Mouse (Mus musculus): Measurements from ENCODE around the gene Kank2. TPM values are rescaled to one million over a fixed set of nuclear protein-coding genes. Genes with fewer than 3 reads are reported as not detected.

The Kank2 gene
- polyA plus RNA-seq, 1 experiment from 2014 or later, result 3.9 TPM

DNA sequence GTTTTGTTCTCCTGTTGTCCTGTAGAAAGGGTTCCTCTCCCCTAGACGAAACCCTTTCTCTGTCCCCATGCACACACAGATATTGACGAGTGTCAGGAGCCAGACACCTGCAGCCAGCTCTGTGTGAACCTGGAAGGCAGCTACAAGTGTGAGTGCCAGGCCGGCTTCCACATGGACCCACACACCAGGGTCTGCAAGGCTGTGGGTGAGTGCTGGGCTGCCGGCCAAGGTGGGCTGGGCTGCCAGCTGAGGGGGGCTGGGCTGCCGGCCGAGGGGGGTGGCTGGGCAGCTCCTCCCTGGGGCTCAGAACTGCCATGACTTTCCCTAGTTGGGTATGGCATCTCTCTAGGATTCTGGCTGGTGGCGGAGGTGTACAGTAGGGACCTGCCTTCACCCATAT is 59.8 kb downstream of the Kank2 start:
- peak; percentile 54; the same call in 1 of the 2 replicates for ATAC-seq
- H3K36me3 ChIP-seq (ENCODE audit: control insufficient read depth, insufficient read depth, low read length), result peaks cover 76% of the 10 kb centered on the region

DNA sequence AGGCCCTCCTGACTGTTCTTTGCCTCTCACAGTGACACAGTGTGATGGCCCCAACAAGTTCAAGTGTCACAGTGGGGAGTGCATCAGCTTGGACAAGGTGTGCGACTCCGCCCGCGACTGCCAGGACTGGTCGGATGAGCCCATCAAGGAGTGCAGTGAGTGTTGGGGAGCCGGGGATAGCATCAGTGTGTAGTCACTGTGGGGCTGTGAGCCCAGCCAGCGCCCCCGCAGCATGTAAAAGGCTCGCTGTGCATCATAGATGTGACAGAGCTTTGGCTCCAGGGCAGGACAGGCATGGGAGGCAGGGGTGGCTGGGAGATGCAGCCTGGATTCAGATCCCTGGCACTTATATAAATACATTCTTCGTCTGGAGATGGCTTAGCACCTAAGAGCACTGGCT is 61.4 kb downstream of the Kank2 start:
- no peak overlapping the region for H3K4me3 ChIP-seq (ENCODE audit: low read length)
- no peaks in the 10 kb centered on the region for H3K9me3 ChIP-seq (ENCODE audit: control insufficient read depth, low read length)
- H3K4me2 ChIP-seq (ENCODE audit: low read length), result no peak overlapping the region
- H3K27ac ChIP-seq (ENCODE audit: low read depth, low read length), result no peak overlapping the region
- H3K4me1 ChIP-seq (ENCODE audit: control insufficient read depth, insufficient read depth, low read depth, low read length), result no peaks in the 10 kb centered on the region
- H3K27me3 ChIP-seq (replicated peaks; ENCODE audit: control insufficient read depth, insufficient read depth, low read length), result no peaks in the 10 kb centered on the region
- peaks cover 76% of the 10 kb centered on the region for H3K36me3 ChIP-seq (ENCODE audit: control insufficient read depth, insufficient read depth, low read length)
- H3K9ac ChIP-seq (ENCODE audit: low read depth, low read length), result no peak overlapping the region
- WGBS, result 92% methylated on average over 10 of the region's 10 CpGs
- no peak for ATAC-seq

More for the DNA sequence above, 59.8 kb downstream of the Kank2 start:
- Histone ChIP-seq H3K9ac (ENCODE audit: low read depth, low read length) (no peak overlapping the region), H3K9me3 (ENCODE audit: control insufficient read depth, low read length) (no peaks in the 10 kb centered on the region), H3K27me3 (replicated peaks; ENCODE audit: control insufficient read depth, insufficient read depth, low read length) (no peaks in the 10 kb centered on the region), H3K4me2 (ENCODE audit: low read length) (no peak overlapping the region), H3K4me1 (ENCODE audit: control insufficient read depth, insufficient read depth, low read depth, low read length) (no peaks in the 10 kb centered on the region), H3K4me3 (ENCODE audit: low read length) (no peak overlapping the region), H3K27ac (ENCODE audit: low read depth, low read length) (no peak overlapping the region)
- WGBS, result 89% methylated on average over 7 of the region's 7 CpGs

GRCm38 (mm10) chr9:21736580-21736979 is 62.0 kb downstream of the Kank2 start:
- 71% methylated on average over 3 of the region's 3 CpGs for WGBS

GRCm38 (mm10) chr9:21735126-21735525 is 63.4 kb downstream of the Kank2 start:
- WGBS, result 84% methylated on average over 14 of the region's 14 CpGs
- Histone ChIP-seq H3K4me1 (ENCODE audit: control insufficient read depth, insufficient read depth, low read depth, low read length) (no peaks in the 10 kb centered on the region), H3K9me3 (ENCODE audit: control insufficient read depth, low read length) (no peaks in the 10 kb centered on the region), H3K27ac (ENCODE audit: low read depth, low read length) (no peak overlapping the region), H3K36me3 (ENCODE audit: control insufficient read depth, insufficient read depth, low read length) (peaks cover 65% of the 10 kb centered on the region), H3K27me3 (replicated peaks; ENCODE audit: control insufficient read depth, insufficient read depth, low read length) (no peaks in the 10 kb centered on the region), H3K9ac (ENCODE audit: low read depth, low read length) (no peak overlapping the region), H3K4me2 (ENCODE audit: low read length) (no peak overlapping the region), H3K4me3 (ENCODE audit: low read length) (no peak overlapping the region)
- ATAC-seq, result no peak

More at GRCm38 (mm10) chr9:21736580-21736979, 62.0 kb downstream of the Kank2 start:
- no peak overlapping the region for H3K4me2 ChIP-seq (ENCODE audit: low read length)
- H3K27ac ChIP-seq (ENCODE audit: low read depth, low read length), result no peak overlapping the region
- no peak for ATAC-seq
- H3K9ac ChIP-seq (ENCODE audit: low read depth, low read length), result no peak overlapping the region
- no peak overlapping the region for H3K4me3 ChIP-seq (ENCODE audit: low read length)
- peaks cover 74% of the 10 kb centered on the region for H3K36me3 ChIP-seq (ENCODE audit: control insufficient read depth, insufficient read depth, low read length)
- H3K9me3 ChIP-seq (ENCODE audit: control insufficient read depth, low read length), result no peaks in the 10 kb centered on the region
- H3K27me3 ChIP-seq (replicated peaks; ENCODE audit: control insufficient read depth, insufficient read depth, low read length), result no peaks in the 10 kb centered on the region
- no peaks in the 10 kb centered on the region for H3K4me1 ChIP-seq (ENCODE audit: control insufficient read depth, insufficient read depth, low read depth, low read length)

- ATAC-seq, result no peak
- H3K36me3 ChIP-seq (ENCODE audit: control insufficient read depth, insufficient read depth, low read length), result peaks cover 54% of the 10 kb centered on the region
Observed at GRCm38 (mm10) chr9:21733989-21734388, 64.6 kb downstream of the Kank2 start.

DNA sequence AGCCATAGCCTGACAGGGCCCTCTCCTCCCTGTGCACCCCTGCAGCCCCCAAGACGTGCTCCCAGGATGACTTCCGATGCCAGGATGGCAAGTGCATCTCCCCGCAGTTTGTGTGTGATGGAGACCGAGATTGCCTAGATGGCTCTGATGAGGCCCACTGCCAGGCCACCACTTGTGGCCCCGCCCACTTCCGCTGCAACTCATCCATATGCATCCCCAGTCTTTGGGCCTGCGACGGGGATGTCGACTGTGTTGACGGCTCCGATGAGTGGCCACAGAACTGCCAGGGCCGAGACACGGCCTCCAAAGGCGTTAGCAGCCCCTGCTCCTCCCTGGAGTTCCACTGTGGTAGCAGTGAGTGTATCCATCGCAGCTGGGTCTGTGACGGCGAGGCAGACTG is 65.1 kb downstream of the Kank2 start:
- H3K27ac ChIP-seq (ENCODE audit: low read depth, low read length), result no peak overlapping the region
- peaks cover 49% of the 10 kb centered on the region for H3K36me3 ChIP-seq (ENCODE audit: control insufficient read depth, insufficient read depth, low read length)
- H3K4me1 ChIP-seq (ENCODE audit: control insufficient read depth, insufficient read depth, low read depth, low read length), result no peaks in the 10 kb centered on the region
- no peaks in the 10 kb centered on the region for H3K27me3 ChIP-seq (replicated peaks; ENCODE audit: control insufficient read depth, insufficient read depth, low read length)
- H3K4me3 ChIP-seq (ENCODE audit: low read length), result no peak overlapping the region
- no peak overlapping the region for H3K4me2 ChIP-seq (ENCODE audit: low read length)
- WGBS, result 77% methylated on average over 17 of the region's 17 CpGs
- H3K9ac ChIP-seq (ENCODE audit: low read depth, low read length), result no peak overlapping the region
- ATAC-seq, result no peak
- no peaks in the 10 kb centered on the region for H3K9me3 ChIP-seq (ENCODE audit: control insufficient read depth, low read length)

More at GRCm38 (mm10) chr9:21733989-21734388, 64.6 kb downstream of the Kank2 start:
- H3K9ac ChIP-seq (ENCODE audit: low read depth, low read length), result no peak overlapping the region
- no peak overlapping the region for H3K27ac ChIP-seq (ENCODE audit: low read depth, low read length)
- no peaks in the 10 kb centered on the region for H3K4me1 ChIP-seq (ENCODE audit: control insufficient read depth, insufficient read depth, low read depth, low read length)
- H3K4me2 ChIP-seq (ENCODE audit: low read length), result no peak overlapping the region
- no peaks in the 10 kb centered on the region for H3K27me3 ChIP-seq (replicated peaks; ENCODE audit: control insufficient read depth, insufficient read depth, low read length)
- no peaks in the 10 kb centered on the region for H3K9me3 ChIP-seq (ENCODE audit: control insufficient read depth, low read length)
- no peak overlapping the region for H3K4me3 ChIP-seq (ENCODE audit: low read length)
- 97% methylated on average over 7 of the region's 7 CpGs for WGBS

DNA sequence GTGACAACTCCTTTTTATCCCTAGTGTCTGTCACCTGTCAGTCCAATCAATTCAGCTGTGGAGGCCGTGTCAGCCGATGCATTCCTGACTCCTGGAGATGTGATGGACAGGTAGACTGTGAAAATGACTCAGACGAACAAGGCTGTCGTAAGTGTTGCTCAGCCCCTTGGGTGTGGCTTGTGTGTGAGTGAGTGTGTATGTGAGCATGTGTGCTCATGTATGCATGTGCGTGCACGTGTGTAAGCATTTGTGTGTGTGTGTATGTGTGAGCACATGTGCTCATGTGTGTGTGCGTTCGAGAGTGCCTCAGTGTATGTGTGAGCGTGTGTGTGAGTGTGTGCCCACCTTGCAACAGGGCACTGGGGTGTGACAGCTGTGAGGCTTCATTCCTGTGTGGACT is 66.3 kb downstream of the Kank2 start:
- Histone ChIP-seq H3K4me1 (ENCODE audit: control insufficient read depth, insufficient read depth, low read depth, low read length) (no peaks in the 10 kb centered on the region), H3K4me3 (ENCODE audit: low read length) (no peak overlapping the region), H3K9me3 (ENCODE audit: control insufficient read depth, low read length) (no peaks in the 10 kb centered on the region), H3K27ac (ENCODE audit: low read depth, low read length) (no peak overlapping the region), H3K4me2 (ENCODE audit: low read length) (no peak overlapping the region), H3K27me3 (replicated peaks; ENCODE audit: control insufficient read depth, insufficient read depth, low read length) (no peaks in the 10 kb centered on the region), H3K9ac (ENCODE audit: low read depth, low read length) (no peak overlapping the region), H3K36me3 (ENCODE audit: control insufficient read depth, insufficient read depth, low read length) (peaks cover 38% of the 10 kb centered on the region)
- ATAC-seq, result no peak
- WGBS, result 91% methylated on average over 9 of the region's 9 CpGs

GRCm38 (mm10) chr9:21729264-21729663 is 69.3 kb downstream of the Kank2 start:
- 78% methylated on average over 7 of the region's 7 CpGs for WGBS
- Histone ChIP-seq H3K27me3 (replicated peaks; ENCODE audit: control insufficient read depth, insufficient read depth, low read length) (no peaks in the 10 kb centered on the region), H3K4me1 (ENCODE audit: control insufficient read depth, insufficient read depth, low read depth, low read length) (peaks cover 15% of the 10 kb centered on the region), H3K27ac (ENCODE audit: low read depth, low read length) (no peak overlapping the region), H3K9me3 (ENCODE audit: control insufficient read depth, low read length) (no peaks in the 10 kb centered on the region), H3K4me2 (ENCODE audit: low read length) (no peak overlapping the region), H3K36me3 (ENCODE audit: control insufficient read depth, insufficient read depth, low read length) (peaks cover 15% of the 10 kb centered on the region), H3K4me3 (ENCODE audit: low read length) (no peak overlapping the region), H3K9ac (ENCODE audit: low read depth, low read length) (peak overlapping the region; percentile 17; the same call in 1 of the 2 replicates)
- ATAC-seq, result no peak

- ATAC-seq, result no peak
- Histone ChIP-seq H3K4me1 (ENCODE audit: control insufficient read depth, insufficient read depth, low read depth, low read length) (peaks cover 15% of the 10 kb centered on the region), H3K9me3 (ENCODE audit: control insufficient read depth, low read length) (no peaks in the 10 kb centered on the region), H3K4me2 (ENCODE audit: low read length) (no peak overlapping the region), H3K9ac (ENCODE audit: low read depth, low read length) (no peak overlapping the region), H3K27me3 (replicated peaks; ENCODE audit: control insufficient read depth, insufficient read depth, low read length) (no peaks in the 10 kb centered on the region), H3K36me3 (ENCODE audit: control insufficient read depth, insufficient read depth, low read length) (peaks cover 7% of the 10 kb centered on the region), H3K4me3 (ENCODE audit: low read length) (no peak overlapping the region), H3K27ac (ENCODE audit: low read depth, low read length) (no peak overlapping the region)
- WGBS, result 91% methylated on average over 10 of the region's 10 CpGs
Observed at GRCm38 (mm10) chr9:21728261-21728832, 70.2 kb downstream of the Kank2 start.
